Mouse (Mus musculus) liver, embryonic 11.5 days (tissue): ENCODE measurements around the gene Fahd2a. TPM values are rescaled to one million over a fixed set of nuclear protein-coding genes. Genes with fewer than 3 reads are reported as not detected.

Experiments used
- ATAC-seq: fragments of 200-750 bp; cut with Nextera tagmentation; replicated peaks from 2 replicates; pipeline ENCODE4 v1.8.0; 2017; ENCODE audit warnings: moderate number of reproducible peaks, mild to moderate bottlenecking, moderate TSS enrichment, moderate library complexity; ENCODE audit not compliant: low FRiP score
- DNase-seq: peaks from one replicate; pipeline ENCODE4 v3.0.0-alpha.2; 2017; ENCODE audit warnings: low spot score
- H3K27ac ChIP-seq: fragments of 300-500 bp; sonication (generic); 2 replicates; pipeline ENCODE4 v1.5.1; 2014; ENCODE audit warnings: mild to moderate bottlenecking, low read depth, low read length, control low read depth
- H3K27me3 ChIP-seq: fragments of 300-500 bp; sonication (generic); replicated peaks from 2 replicates; pipeline ENCODE4 v1.6.1; 2014; ENCODE audit warnings: low read length, mixed read lengths; ENCODE audit not compliant: control insufficient read depth, insufficient read depth
- H3K36me3 ChIP-seq: fragments of 300-500 bp; sonication (generic); 2 replicates; pipeline ENCODE4 v1.6.1; 2014; ENCODE audit warnings: mild to moderate bottlenecking, low read length, moderate library complexity, mixed read lengths; ENCODE audit not compliant: control insufficient read depth, insufficient read depth
- H3K4me1 ChIP-seq: fragments of 300-500 bp; sonication (generic); replicated peaks from 2 replicates; pipeline ENCODE4 v1.6.1; 2014; ENCODE audit warnings: low read length, mixed read lengths; ENCODE audit not compliant: control insufficient read depth, insufficient read depth
- H3K4me2 ChIP-seq: fragments of 300-500 bp; sonication (generic); 2 replicates; pipeline ENCODE4 v1.6.1; 2014; ENCODE audit warnings: mild to moderate bottlenecking, control low read depth, moderate library complexity
- H3K4me3 ChIP-seq: fragments of 300-500 bp; sonication (generic); 2 replicates; pipeline ENCODE4 v1.5.1; 2014; ENCODE audit warnings: low read depth, low read length, control low read depth
- H3K9ac ChIP-seq: fragments of 300-500 bp; sonication (generic); 2 replicates; pipeline ENCODE4 v1.6.1; 2014; ENCODE audit warnings: low read depth, low read length, control low read depth
- H3K9me3 ChIP-seq: fragments of 300-500 bp; sonication (generic); 2 replicates; pipeline ENCODE4 v1.6.1; 2016; ENCODE audit warnings: low read length, inconsistent platforms, mixed read lengths; ENCODE audit not compliant: control insufficient read depth
- WGBS: fragments of 180-500 bp; shearing (Covaris S2); extraction: QIAGEN DNeasy Blood & Tissue Kit; methylation state at CpG from one replicate; pipeline ENCODE4 v1.1.7; 2014; 5-methylcytosine and 5-hydroxymethylcytosine counted together
- polyA plus RNA-seq: library from polyadenylated mRNA; unstranded; fragments of >200 nt; fragmentation: Nextera tagmentation; extraction: Ambion mirVana; gene quantifications from 2 replicates; pipeline ENCODE4 v1.2.1, GENCODE M21; 2014

Gene Fahd2a
- polyA plus RNA-seq, 1 experiment from 2014 or later = 19.9 TPM

DNA sequence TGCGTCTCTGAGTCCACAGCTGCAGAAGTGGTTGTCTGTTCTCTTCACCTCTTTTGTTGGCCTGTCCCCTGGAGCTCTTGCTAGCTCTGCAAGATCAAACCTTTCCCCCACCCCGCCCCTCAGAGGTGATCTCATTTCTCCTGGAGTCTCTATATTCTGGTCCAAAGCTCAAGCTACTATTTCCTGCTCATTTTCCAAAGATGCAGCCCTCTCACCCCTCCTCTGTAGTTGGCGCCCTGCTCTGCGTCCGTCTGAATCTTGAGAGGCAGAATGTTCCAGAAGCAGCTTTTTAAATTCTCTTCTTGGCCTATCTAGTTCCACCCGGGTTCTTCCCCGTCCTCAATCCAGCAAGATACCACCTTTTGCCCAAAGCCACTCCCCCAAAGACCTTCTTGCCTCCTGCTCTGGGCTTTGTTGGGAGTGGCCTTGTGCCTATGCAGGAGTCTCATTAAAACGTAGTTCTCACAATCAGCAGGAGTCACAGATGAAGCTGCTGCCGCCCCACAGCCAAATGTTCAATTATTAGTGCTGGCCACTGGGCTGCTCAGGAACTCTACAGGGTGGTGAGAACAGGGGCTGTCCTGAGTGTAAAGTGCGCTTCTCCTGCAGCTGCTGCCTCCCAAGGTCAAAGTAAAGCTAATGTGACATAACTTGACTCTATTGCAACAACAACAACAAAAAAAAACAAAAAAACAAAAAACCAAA lies 25.9 kb downstream of the Fahd2a start:
- 64% methylated on average over 10 of the region's 10 CpGs for WGBS
- Histone ChIP-seq H3K27me3 (no peaks in the 10 kb centered on the region), H3K4me2 (no peak overlapping the region), H3K9ac (no peak overlapping the region), H3K9me3 (no peaks in the 10 kb centered on the region), H3K4me3 (no peak overlapping the region), H3K4me1 (no peaks in the 10 kb centered on the region), H3K27ac (no peak overlapping the region), H3K36me3 (no peaks in the 10 kb centered on the region)
- ATAC-seq (no peak), DNase-seq (no peak)

- Histone ChIP-seq H3K27ac (no peak overlapping the region), H3K9ac (no peak overlapping the region), H3K4me3 (no peak overlapping the region), H3K27me3 (no peaks in the 10 kb centered on the region), H3K4me1 (no peaks in the 10 kb centered on the region), H3K36me3 (no peaks in the 10 kb centered on the region), H3K9me3 (no peaks in the 10 kb centered on the region), H3K4me2 (no peak overlapping the region)
- ATAC-seq = no peak
- 57% methylated on average over 3 of the region's 3 CpGs for WGBS
- no peak for DNase-seq
These were observed 27.7 kb downstream of the Fahd2a start for GRCm38 (mm10) chr2:127416706-127417105.

DNA sequence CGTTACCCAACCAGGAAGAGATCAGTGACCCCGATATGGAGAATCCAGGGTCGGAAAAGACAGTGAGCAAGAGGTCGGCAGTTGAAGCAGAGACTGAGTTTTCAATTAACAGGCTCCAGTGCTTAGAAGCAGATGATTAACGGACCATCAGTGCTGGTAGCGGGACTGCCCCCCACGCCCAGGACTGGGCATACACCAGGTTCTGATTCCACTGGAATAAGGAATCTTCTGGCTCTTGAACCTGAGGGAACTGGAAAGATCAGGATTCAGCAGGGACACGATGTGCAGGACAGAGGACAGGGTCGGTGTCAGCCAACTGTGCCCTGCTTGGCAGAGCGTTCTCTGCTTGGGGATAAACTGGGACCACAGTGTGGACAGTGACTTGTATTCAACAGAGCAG lies 28.6 kb downstream of the Fahd2a start:
- ATAC-seq (no peak), DNase-seq (no peak)
- Histone ChIP-seq H3K27ac (no peak overlapping the region), H3K4me1 (no peaks in the 10 kb centered on the region), H3K4me3 (no peak overlapping the region), H3K9ac (no peak overlapping the region), H3K9me3 (no peaks in the 10 kb centered on the region), H3K36me3 (no peaks in the 10 kb centered on the region), H3K27me3 (no peaks in the 10 kb centered on the region), H3K4me2 (no peak overlapping the region)
- WGBS = 61% methylated on average over 10 of the region's 10 CpGs

- WGBS = 79% methylated on average over 6 of the region's 6 CpGs
- ATAC-seq = no peak
These were observed 33.2 kb downstream of the Fahd2a start for GRCm38 (mm10) chr2:127411126-127411525.

GRCm38 (mm10) chr2:127398738-127399137 lies 45.6 kb downstream of the Fahd2a start:
- Histone ChIP-seq H3K36me3 (no peaks in the 10 kb centered on the region), H3K4me3 (no peak overlapping the region), H3K27me3 (peaks cover 4% of the 10 kb centered on the region), H3K9me3 (no peaks in the 10 kb centered on the region), H3K4me2 (no peak overlapping the region), H3K4me1 (no peaks in the 10 kb centered on the region), H3K27ac (no peak overlapping the region), H3K9ac (no peak overlapping the region)
- ATAC-seq (peak; percentile 60), DNase-seq (no peak)
- WGBS = 76% methylated on average over 7 of the region's 7 CpGs

More at GRCm38 (mm10) chr2:127411126-127411525, 33.2 kb downstream of the Fahd2a start:
- H3K4me2 ChIP-seq = no peak overlapping the region
- no peak overlapping the region for H3K4me3 ChIP-seq
- H3K9ac ChIP-seq = no peak overlapping the region
- no peaks in the 10 kb centered on the region for H3K36me3 ChIP-seq
- no peak overlapping the region for H3K27ac ChIP-seq
- no peaks in the 10 kb centered on the region for H3K27me3 ChIP-seq
- DNase-seq = no peak
- no peaks in the 10 kb centered on the region for H3K9me3 ChIP-seq
- H3K4me1 ChIP-seq = no peaks in the 10 kb centered on the region

DNA sequence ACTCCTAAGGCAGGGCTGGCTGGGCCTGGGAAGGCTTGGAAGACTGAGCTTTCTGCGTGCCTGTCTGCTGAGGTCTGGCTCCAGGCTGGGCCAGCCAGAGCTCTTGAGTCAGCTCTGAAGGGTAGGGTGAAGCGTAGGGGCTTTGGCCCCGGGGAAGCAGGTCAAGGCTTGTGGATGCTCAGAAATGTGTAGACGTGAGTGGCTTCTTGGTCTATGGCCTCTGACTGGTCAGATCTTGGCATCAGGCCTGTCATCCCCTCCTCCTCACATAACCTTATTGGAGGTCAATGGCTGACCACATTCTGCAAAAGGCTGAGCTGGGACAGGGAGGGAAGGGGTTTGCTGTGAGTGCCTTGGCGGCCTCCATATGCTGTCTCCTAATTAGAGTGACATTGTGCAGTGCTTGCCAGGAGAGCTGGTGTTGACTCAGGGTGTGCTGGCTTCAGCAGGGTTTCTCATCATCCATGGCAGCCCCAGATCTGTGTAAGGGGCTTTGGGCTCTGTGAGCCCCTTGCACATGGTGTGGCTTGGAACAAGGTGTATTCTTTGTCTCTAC lies 49.7 kb downstream of the Fahd2a start:
- Histone ChIP-seq H3K4me3 (no peak overlapping the region), H3K4me1 (no peaks in the 10 kb centered on the region), H3K27ac (no peak overlapping the region), H3K36me3 (no peaks in the 10 kb centered on the region), H3K9ac (no peak overlapping the region), H3K27me3 (no peaks in the 10 kb centered on the region), H3K4me2 (no peak overlapping the region), H3K9me3 (no peaks in the 10 kb centered on the region)
- DNase-seq (no peak), ATAC-seq (no peak)
- 74% methylated on average over 5 of the region's 5 CpGs for WGBS

- no peaks in the 10 kb centered on the region for H3K27me3 ChIP-seq
- no peak overlapping the region for H3K27ac ChIP-seq
- H3K4me1 ChIP-seq = no peaks in the 10 kb centered on the region
- no peaks in the 10 kb centered on the region for H3K9me3 ChIP-seq
- H3K36me3 ChIP-seq = no peaks in the 10 kb centered on the region
- no peak overlapping the region for H3K9ac ChIP-seq
- ATAC-seq = no peak
- no peak for DNase-seq
- 44% methylated on average over 3 of the region's 3 CpGs for WGBS
- no peak overlapping the region for H3K4me2 ChIP-seq
- no peak overlapping the region for H3K4me3 ChIP-seq
These were observed 53.0 kb downstream of the Fahd2a start for GRCm38 (mm10) chr2:127391323-127391722.

GRCm38 (mm10) chr2:127390846-127391245 lies 53.5 kb downstream of the Fahd2a start:
- Histone ChIP-seq H3K9ac (no peak overlapping the region), H3K27me3 (no peaks in the 10 kb centered on the region), H3K27ac (no peak overlapping the region), H3K4me1 (no peaks in the 10 kb centered on the region), H3K4me3 (no peak overlapping the region), H3K36me3 (no peaks in the 10 kb centered on the region), H3K9me3 (no peaks in the 10 kb centered on the region), H3K4me2 (no peak overlapping the region)
- WGBS = 65% methylated on average over 4 of the region's 4 CpGs
- no peak for DNase-seq
- ATAC-seq = no peak

- no peak for ATAC-seq
- WGBS = 81% methylated on average over 3 of the region's 3 CpGs
These were observed 54.0 kb downstream of the Fahd2a start for GRCm38 (mm10) chr2:127390352-127390751.

More at GRCm38 (mm10) chr2:127390352-127390751, 54.0 kb downstream of the Fahd2a start:
- H3K27me3 ChIP-seq = no peaks in the 10 kb centered on the region
- no peaks in the 10 kb centered on the region for H3K9me3 ChIP-seq
- no peak overlapping the region for H3K4me3 ChIP-seq
- no peak overlapping the region for H3K27ac ChIP-seq
- no peak overlapping the region for H3K9ac ChIP-seq
- H3K36me3 ChIP-seq = no peaks in the 10 kb centered on the region
- DNase-seq = no peak
- H3K4me2 ChIP-seq = no peak overlapping the region
- no peaks in the 10 kb centered on the region for H3K4me1 ChIP-seq
